Mouse (Mus musculus) hindbrain, postnatal 0 days (tissue): ENCODE data around the gene Zar1l. TPM values are rescaled to one million over a fixed set of nuclear protein-coding genes. Genes with fewer than 3 reads are reported as not detected.

Experiments
- ATAC-seq: fragments of 200-750 bp; cut with Nextera tagmentation; 2 replicates; pipeline ENCODE4 v1.8.0; 2017; ENCODE audit warnings: mild to moderate bottlenecking, moderate TSS enrichment, moderate library complexity
- DNase-seq: peaks from one replicate; pipeline ENCODE4 v3.0.0-alpha.2; 2015; ENCODE audit warnings: low spot score
- H3K27ac ChIP-seq: fragments of 300-500 bp; sonication (generic); 2 replicates; pipeline ENCODE4 v1.5.1; 2014; ENCODE audit warnings: mild to moderate bottlenecking
- H3K27me3 ChIP-seq: fragments of 300-500 bp; sonication (generic); 2 replicates; pipeline ENCODE4 v1.6.1; 2014; ENCODE audit warnings: low read length, mixed read lengths; ENCODE audit not compliant: insufficient read depth
- H3K36me3 ChIP-seq: fragments of 300-500 bp; sonication (generic); 2 replicates; pipeline ENCODE4 v1.6.1; 2014; ENCODE audit warnings: low read length, mixed read lengths; ENCODE audit not compliant: insufficient read depth
- H3K4me1 ChIP-seq: fragments of 300-500 bp; sonication (generic); 2 replicates; pipeline ENCODE4 v1.6.1; 2014; ENCODE audit warnings: antibody characterized with exemption, low read length, mixed read lengths; ENCODE audit not compliant: insufficient read depth
- H3K4me2 ChIP-seq: fragments of 300-500 bp; sonication (generic); 2 replicates; pipeline ENCODE4 v1.6.1; 2014; ENCODE audit warnings: low read depth, mild to moderate bottlenecking, low read length, moderate library complexity, mixed read lengths
- H3K4me3 ChIP-seq: fragments of 300-500 bp; sonication (generic); 2 replicates; pipeline ENCODE4 v1.5.1; 2014; ENCODE audit warnings: low read length
- H3K9ac ChIP-seq: fragments of 300-500 bp; sonication (generic); replicated peaks from 2 replicates; pipeline ENCODE4 v1.6.1; 2014; ENCODE audit warnings: mild to moderate bottlenecking, low read length, moderate library complexity, mixed read lengths
- H3K9me3 ChIP-seq: fragments of 300-500 bp; sonication (generic); 2 replicates; pipeline ENCODE4 v1.6.1; 2016; ENCODE audit warnings: low read length, mixed read lengths
- CTCF ChIP-seq: IDR thresholded peaks from 2 replicates; pipeline ENCODE4 v1.5.1; 2016; ENCODE audit warnings: antibody characterized with exemption, control low read depth, low read depth
- WGBS: fragments of 180-500 bp; shearing (Covaris S2); extraction: QIAGEN DNeasy Blood & Tissue Kit; methylation state at CpG from one replicate; pipeline ENCODE4 v1.1.7; 2014; 5-methylcytosine and 5-hydroxymethylcytosine counted together
- polyA plus RNA-seq: library from polyadenylated mRNA; unstranded; fragments of >200 nt; fragmentation: Nextera tagmentation; extraction: Ambion mirVana; gene quantifications from 2 replicates; pipeline ENCODE4 v1.2.1, GENCODE M21; 2015
- total RNA-seq: library from RNA; depleted of rRNA; stranded (reverse); fragments of >200 nt; gene quantifications from 2 replicates; pipeline ENCODE4 v1.2.3, GENCODE M21; 2014

The Zar1l gene
- total and polyA plus RNA-seq, 2 experiments from 2014 or later = not detected

- Histone ChIP-seq H3K9ac (no peak overlapping the region), H3K36me3 (peaks cover 12% of the 10 kb centered on the region), H3K27me3 (no peaks in the 10 kb centered on the region), H3K4me3 (no peak overlapping the region), H3K27ac (no peak overlapping the region), H3K4me1 (no peaks in the 10 kb centered on the region), H3K9me3 (no peaks in the 10 kb centered on the region), H3K4me2 (no peak overlapping the region)
- no peak for ATAC-seq
- DNase-seq = no peak
- 80% methylated on average over 8 of the region's 8 CpGs for WGBS
- no peak for TF ChIP-seq CTCF
Measured at GRCm38 (mm10) chr5:150490821-150491220, 27.1 kb downstream of the Zar1l start.

GRCm38 (mm10) chr5:150490285-150490684, 27.7 kb downstream of the Zar1l start:
- Histone ChIP-seq H3K27ac (no peak overlapping the region), H3K4me3 (no peak overlapping the region), H3K9ac (no peak overlapping the region), H3K4me2 (no peak overlapping the region), H3K9me3 (no peaks in the 10 kb centered on the region), H3K27me3 (no peaks in the 10 kb centered on the region), H3K36me3 (peaks cover 7% of the 10 kb centered on the region), H3K4me1 (no peaks in the 10 kb centered on the region)
- DNase-seq (no peak), ATAC-seq (no peak)
- 82% methylated on average over 3 of the region's 3 CpGs for WGBS
- no peak for TF ChIP-seq CTCF

DNA sequence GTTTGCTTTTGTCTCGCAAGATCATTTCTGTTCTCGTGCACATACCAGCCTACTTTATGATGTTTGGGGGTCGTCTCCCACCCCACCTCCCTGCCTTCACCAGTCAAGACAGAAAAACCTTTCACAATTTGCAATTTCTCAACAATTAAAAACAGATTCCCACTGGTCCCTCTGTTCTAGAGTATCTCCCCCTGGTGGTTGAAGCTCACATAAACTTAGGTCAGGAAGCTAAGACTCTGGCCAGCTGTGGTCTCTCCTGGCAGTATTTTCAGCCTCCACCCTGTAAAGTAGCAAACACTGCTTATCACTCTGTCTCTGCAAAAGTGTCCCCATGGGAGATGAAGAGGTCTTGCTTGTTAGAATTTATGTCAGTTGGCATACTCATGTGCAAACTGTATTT, 32.8 kb downstream of the Zar1l start:
- ATAC-seq = no peak
- Histone ChIP-seq H3K9ac (no peak overlapping the region), H3K4me3 (no peak overlapping the region), H3K36me3 (peaks cover 28% of the 10 kb centered on the region), H3K4me1 (no peaks in the 10 kb centered on the region), H3K9me3 (no peaks in the 10 kb centered on the region), H3K27ac (no peak overlapping the region), H3K4me2 (no peak overlapping the region), H3K27me3 (no peaks in the 10 kb centered on the region)
- DNase-seq = peak; percentile 58
- WGBS = 74% methylated on average over 3 of the region's 3 CpGs
- TF ChIP-seq CTCF = peak; percentile 71

DNA sequence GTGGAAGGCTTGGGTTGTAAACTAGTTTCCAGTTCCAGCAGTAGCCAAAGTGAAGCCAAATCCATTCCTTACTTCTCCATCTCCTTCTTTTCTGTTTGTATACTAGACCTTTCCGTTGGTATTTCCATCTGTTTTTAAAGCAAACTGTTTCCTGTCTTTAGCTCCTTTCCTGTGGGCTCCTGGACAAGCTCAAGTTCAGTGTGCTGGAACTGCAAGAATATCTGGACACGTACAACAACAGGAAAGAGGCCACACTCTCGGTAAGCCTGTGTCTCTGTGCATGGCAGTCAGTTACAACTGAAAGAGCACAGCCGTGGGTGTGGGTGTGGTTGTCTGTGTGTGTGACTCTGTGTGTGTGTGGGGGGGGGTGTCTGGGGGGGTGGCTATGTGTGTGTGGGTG, 39.4 kb downstream of the Zar1l start:
- no peaks in the 10 kb centered on the region for H3K4me1 ChIP-seq
- no peak overlapping the region for H3K4me3 ChIP-seq
- no peak for TF ChIP-seq CTCF
- H3K27ac ChIP-seq = no peak overlapping the region
- DNase-seq (no peak), ATAC-seq (no peak)
- H3K4me2 ChIP-seq = no peak overlapping the region
- H3K9ac ChIP-seq = no peak overlapping the region
- no peaks in the 10 kb centered on the region for H3K27me3 ChIP-seq
- no peaks in the 10 kb centered on the region for H3K9me3 ChIP-seq
- WGBS = 73% methylated on average over 4 of the region's 4 CpGs
- H3K36me3 ChIP-seq = peaks cover 35% of the 10 kb centered on the region

GRCm38 (mm10) chr5:150477364-150477763, 40.6 kb downstream of the Zar1l start:
- Histone ChIP-seq H3K9me3 (no peaks in the 10 kb centered on the region), H3K27me3 (no peaks in the 10 kb centered on the region), H3K4me1 (no peaks in the 10 kb centered on the region), H3K27ac (no peak overlapping the region), H3K4me2 (no peak overlapping the region), H3K9ac (no peak overlapping the region), H3K4me3 (no peak overlapping the region), H3K36me3 (peaks cover 35% of the 10 kb centered on the region)
- no peak for TF ChIP-seq CTCF
- WGBS = 71% methylated on average over 4 of the region's 4 CpGs
- no peak for ATAC-seq
- DNase-seq = no peak

DNA sequence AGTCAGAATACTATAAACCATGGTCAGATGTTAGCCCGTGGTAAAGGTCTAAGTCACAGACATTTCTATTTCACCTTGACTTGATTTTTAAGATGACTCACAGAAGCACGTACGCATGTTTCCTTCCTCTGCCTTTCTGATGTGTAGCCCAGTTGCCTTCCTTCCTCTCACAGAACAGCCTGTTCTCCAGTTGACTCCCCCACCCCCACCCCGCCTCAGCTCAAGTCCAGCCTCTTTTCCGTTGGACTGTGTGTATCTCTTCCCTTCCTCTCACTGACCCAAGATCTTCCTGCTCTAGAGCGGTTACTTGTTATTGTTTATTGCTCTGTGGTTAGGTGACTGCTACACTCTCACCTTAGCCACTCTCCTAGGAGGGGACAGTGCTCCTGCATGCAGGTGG, 49.5 kb downstream of the Zar1l start:
- Histone ChIP-seq H3K27me3 (no peaks in the 10 kb centered on the region), H3K36me3 (peaks cover 53% of the 10 kb centered on the region), H3K4me3 (no peak overlapping the region), H3K4me2 (no peak overlapping the region), H3K9me3 (no peaks in the 10 kb centered on the region), H3K9ac (no peak overlapping the region), H3K4me1 (no peaks in the 10 kb centered on the region), H3K27ac (no peak overlapping the region)
- ATAC-seq (no peak), DNase-seq (no peak)
- WGBS = 81% methylated on average over 6 of the region's 6 CpGs
- TF ChIP-seq CTCF = no peak

DNA sequence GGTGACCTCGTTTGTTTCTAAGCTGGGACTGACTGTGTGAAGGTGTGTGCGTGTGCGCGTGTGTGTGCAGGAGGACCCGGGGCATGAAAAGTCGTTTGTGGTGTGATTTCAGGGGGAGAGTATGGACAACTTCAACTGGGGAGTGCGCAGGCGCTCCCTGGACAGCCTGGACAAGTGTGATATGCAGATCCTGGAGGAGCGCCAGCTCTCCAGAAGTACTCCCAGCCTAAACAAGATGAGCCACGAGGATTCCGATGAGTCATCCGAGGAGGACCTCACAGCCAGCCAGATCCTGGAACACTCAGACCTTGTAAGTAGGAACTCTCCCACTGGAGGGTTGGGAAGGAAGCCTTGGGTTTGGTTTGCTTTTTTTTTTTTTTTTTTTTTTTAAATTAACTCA, 51.8 kb downstream of the Zar1l start:
- Histone ChIP-seq H3K4me1 (no peaks in the 10 kb centered on the region), H3K4me3 (no peak overlapping the region), H3K27ac (no peak overlapping the region), H3K36me3 (peaks cover 32% of the 10 kb centered on the region), H3K27me3 (no peaks in the 10 kb centered on the region), H3K9ac (no peak overlapping the region), H3K4me2 (no peak overlapping the region), H3K9me3 (no peaks in the 10 kb centered on the region)
- DNase-seq (peak; percentile 46), ATAC-seq (peak; percentile 58)
- WGBS = 71% methylated on average over 12 of the region's 12 CpGs
- no peak for TF ChIP-seq CTCF

DNA sequence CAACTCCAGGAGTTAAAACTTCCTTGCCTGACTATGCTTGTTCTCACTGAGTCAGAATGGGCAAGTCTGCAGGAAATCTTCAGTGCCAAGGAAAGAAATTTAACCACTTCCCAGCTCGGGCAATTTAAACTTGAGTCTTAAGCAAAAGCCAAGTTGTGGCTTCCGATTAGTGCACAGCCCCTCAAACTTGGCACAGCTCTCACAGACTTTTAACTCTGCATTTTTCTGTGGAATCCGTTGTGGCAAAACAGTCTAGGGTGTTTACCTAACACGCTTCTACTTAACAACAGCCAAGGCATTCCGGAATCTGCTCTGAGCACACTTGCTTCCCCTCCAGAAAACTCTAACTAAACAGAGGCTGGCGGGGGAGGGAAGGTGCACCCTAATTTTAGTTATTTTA, 52.7 kb downstream of the Zar1l start:
- Histone ChIP-seq H3K4me1 (no peaks in the 10 kb centered on the region), H3K9ac (no peak overlapping the region), H3K27me3 (no peaks in the 10 kb centered on the region), H3K4me2 (no peak overlapping the region), H3K4me3 (no peak overlapping the region), H3K36me3 (peaks cover 29% of the 10 kb centered on the region), H3K9me3 (no peaks in the 10 kb centered on the region), H3K27ac (no peak overlapping the region)
- whole genome bisulfite sequencing = 71% methylated on average over 6 of the region's 6 CpGs
- DNase-seq = no peak
- no peak for TF ChIP-seq CTCF
- no peak for ATAC-seq
